Mouse (Mus musculus) ES-E14 (cell line): ENCODE data around the gene Cdk2. TPM values are rescaled to one million over a fixed set of nuclear protein-coding genes. Genes with fewer than 3 reads are reported as not detected.

Experiments used
- DNase-seq: peaks from one replicate; pipeline ENCODE4 v3.0.0-alpha.2; 2013; ENCODE audit warnings: low read depth, low spot score
- H3K27ac ChIP-seq: 2 replicates; pipeline ENCODE4 v1.5.1; 2012; ENCODE audit warnings: low read depth, mild to moderate bottlenecking, low read length, moderate library complexity, mixed read lengths; ENCODE audit not compliant: poor library complexity, insufficient read depth, severe bottlenecking
- H3K36me3 ChIP-seq: 2 replicates; pipeline ENCODE4 v1.6.1; 2012; ENCODE audit warnings: mild to moderate bottlenecking, low read length, moderate library complexity, mixed read lengths; ENCODE audit not compliant: control insufficient read depth, poor library complexity, insufficient read depth, severe bottlenecking
- H3K4me1 ChIP-seq, 2 experiments: fragments of 150-350 bp in 1 of 2; sonication (generic) in 1 of 2; 2 replicates each; pipeline ENCODE4 v1.6.1; 2012; ENCODE audit warnings: low read length in 2 of 2, mild to moderate bottlenecking in 1 of 2, mixed read lengths in 1 of 2; ENCODE audit not compliant: control insufficient read depth in 2 of 2, insufficient read depth in 2 of 2, poor library complexity in 1 of 2
- H3K4me3 ChIP-seq, 2 experiments: fragments of 150-350 bp in 1 of 2; sonication (generic) in 1 of 2; 2 replicates each; pipeline ENCODE4 v1.5.1; 2012; ENCODE audit warnings: low read length in 2 of 2, low read depth in 1 of 2, mild to moderate bottlenecking in 1 of 2, mixed read lengths in 1 of 2; ENCODE audit not compliant: insufficient read depth in 1 of 2, poor library complexity in 1 of 2, severe bottlenecking in 1 of 2
- H3K9ac ChIP-seq: 2 replicates; pipeline ENCODE4 v1.6.1; 2012; ENCODE audit warnings: low read depth, mild to moderate bottlenecking, low read length, mixed read lengths; ENCODE audit not compliant: poor library complexity, insufficient read depth, severe bottlenecking
- H3K9me3 ChIP-seq: fragments of 150-350 bp; sonication (generic); 2 replicates; pipeline ENCODE4 v1.6.1; 2012; ENCODE audit warnings: low read depth, mild to moderate bottlenecking, low read length; ENCODE audit not compliant: control insufficient read depth, insufficient read depth
- CHD2 ChIP-seq: IDR thresholded peaks from 2 replicates; pipeline ENCODE4 v1.6.1; 2014; ENCODE audit warnings: mild to moderate bottlenecking, low read depth, low read length, inconsistent platforms
- HCFC1 ChIP-seq: IDR thresholded peaks from 2 replicates; pipeline ENCODE4 v1.6.1; 2012; ENCODE audit warnings: low read length, inconsistent platforms, borderline replicate concordance; ENCODE audit not compliant: insufficient read depth
- MAFK ChIP-seq: IDR thresholded peaks from 2 replicates; pipeline ENCODE4 v1.6.1; 2014; ENCODE audit warnings: mild to moderate bottlenecking, low read depth, low read length, inconsistent platforms; ENCODE audit not compliant: insufficient read depth
- ZC3H11A ChIP-seq: IDR thresholded peaks from 2 replicates; pipeline ENCODE4 v1.6.1; 2012; ENCODE audit warnings: low read depth, mild to moderate bottlenecking, inconsistent platforms, low read length, borderline replicate concordance
- ZNF384 ChIP-seq: IDR thresholded peaks from 2 replicates; pipeline ENCODE4 v1.6.1; 2012; ENCODE audit warnings: low read depth, low read length, inconsistent platforms
- in situ Hi-C, 2 experiments: fragments of 600-800 bp; cut with MboI; formaldehyde crosslinking; loops; one replicate each; pipeline ENCODE4 v1.15.1; 2025; ENCODE audit warnings: low sequenced_read_pairs in 2 of 2, inconsistent platforms in 1 of 2; ENCODE audit not compliant: unreplicated experiment in 2 of 2
- total RNA-seq: library from RNA; depleted of rRNA; stranded (reverse); fragments of 300-350 nt; gene quantifications from 2 replicates; pipeline ENCODE4 v1.2.3, GENCODE M21; 2012

The Cdk2 gene
- total RNA-seq, 1 experiment, result 40.7 TPM

GRCm38 (mm10) chr10:128663441-128664220, 41.2 kb downstream of the Cdk2 start:
- Histone ChIP-seq H3K9me3 (no peaks in the 10 kb centered on the region), H3K36me3 (no peaks in the 10 kb centered on the region), H3K9ac (no peak overlapping the region), H3K27ac (no peak overlapping the region), H3K4me3 (no peak overlapping the region), H3K4me1 (no peaks in the 10 kb centered on the region; a peak in 1 of 4 replicates)
- DNase-seq, result no peak
- no peak for TF ChIP-seq CHD2
- no peak for TF ChIP-seq MAFK
- no peak for TF ChIP-seq ZC3H11A
- TF ChIP-seq HCFC1, result no peak
- TF ChIP-seq ZNF384, result no peak
- in situ Hi-C loops, result no loop called here

- Histone ChIP-seq H3K36me3 (no peaks in the 10 kb centered on the region), H3K27ac (no peak overlapping the region), H3K9ac (no peak overlapping the region), H3K9me3 (no peaks in the 10 kb centered on the region), H3K4me1 (peaks cover 0 to 2% of the 10 kb centered on the region in 2 experiments; a peak in 1 of 4 replicates), H3K4me3 (no peak overlapping the region)
- no peak for DNase-seq
- TF ChIP-seq ZC3H11A (no peak), CHD2 (no peak), ZNF384 (no peak), HCFC1 (no peak), MAFK (no peak)
- in situ Hi-C loops, result no loop called here
Measured at GRCm38 (mm10) chr10:128662465-128662864, 42.4 kb downstream of the Cdk2 start.

- DNase-seq, result no peak
- TF ChIP-seq MAFK (no peak), CHD2 (no peak), ZC3H11A (no peak), ZNF384 (no peak), HCFC1 (no peak)
- Histone ChIP-seq H3K9ac (no peak overlapping the region), H3K4me3 (no peak overlapping the region), H3K4me1 (peaks cover 0 to 13% of the 10 kb centered on the region in 2 experiments; a peak in 2 of 4 replicates), H3K27ac (no peak overlapping the region), H3K36me3 (no peaks in the 10 kb centered on the region), H3K9me3 (no peaks in the 10 kb centered on the region)
- in situ Hi-C loops, result no loop called here
Measured at GRCm38 (mm10) chr10:128659490-128659889, 45.3 kb downstream of the Cdk2 start.

GRCm38 (mm10) chr10:128657844-128658243, 47.0 kb downstream of the Cdk2 start:
- TF ChIP-seq ZC3H11A, result no peak
- TF ChIP-seq ZNF384, result no peak
- no peak for TF ChIP-seq HCFC1
- TF ChIP-seq CHD2, result no peak
- TF ChIP-seq MAFK, result no peak
- in situ Hi-C loops, result no loop called here
- no peak overlapping the region for H3K4me3 ChIP-seq
- H3K9me3 ChIP-seq, result no peaks in the 10 kb centered on the region
- no peak overlapping the region for H3K27ac ChIP-seq
- peaks cover 0 to 13% of the 10 kb centered on the region in 2 experiments; a peak in 2 of 4 replicates for H3K4me1 ChIP-seq
- H3K9ac ChIP-seq, result no peak overlapping the region
- no peak for DNase-seq
- no peaks in the 10 kb centered on the region for H3K36me3 ChIP-seq
